Mouse (Mus musculus) gastrocnemius, postnatal 14 days (tissue): Measurements from ENCODE around the gene Gm3696. TPM values are rescaled to one million over a fixed set of nuclear protein-coding genes. Genes with fewer than 3 reads are reported as not detected.
"Not testable (repeated sequence)": the region's sequence is repeated elsewhere in the genome, so short reads cannot be mapped to it uniquely, and the experiment has no call there.

Source experiments
- DNase-seq: peaks from one replicate; pipeline ENCODE4 v3.0.0; 2021; ENCODE audit warnings: mixed read lengths
- intact Hi-C: fragments of 180-260 bp; cut with DNase I; formaldehyde crosslinking; loops from one replicate; pipeline ENCODE4 v1.15.1; 2025; ENCODE audit warnings: low total_unique reads
- long read RNA-seq, 2 experiments: library from polyadenylated mRNA; stranded (forward); transcript quantifications; one replicate each; pipeline ENCODE4 v2.0.0; 2021
- total RNA-seq, 2 experiments: library from RNA; stranded (reverse); gene quantifications; 2 replicates each; pipeline ENCODE4 v1.2.3; 2021

Gene Gm3696
- under 1 TPM in 1 of 2 experiments, not detected in 1; 0.64 TPM for total RNA-seq
- long read RNA-seq, experiment 1, result 0 reads
- long read RNA-seq, experiment 2, result 0 reads

- DNase-seq, intact Hi-C loops: not testable (repeated sequence)
Measured at GRCm38 (mm10) chr14:7100521-7100920, at the start of gene Gm3696. Gene Gm3696, minus strand, starts transcription at chr14:7100621.

- intact Hi-C loops, result not testable (repeated sequence)
Measured at GRCm38 (mm10) chr14:7125312-7125711, 24.9 kb upstream of the Gm3696 start, which contains the start of gene Gm6676. Gene Gm6676, minus strand, starts transcription at chr14:7125412.

GRCm38 (mm10) chr14:7105124-7105802, 4.8 kb upstream of the Gm3696 start:
- DNase-seq, intact Hi-C loops: not testable (repeated sequence)

More at GRCm38 (mm10) chr14:7125312-7125711, 24.9 kb upstream of the Gm3696 start, which contains the start of gene Gm6676:
- DNase-seq, result not testable (repeated sequence)

GRCm38 (mm10) chr14:7044870-7045269, 55.6 kb downstream of the Gm3696 start, which contains the start of gene Gm3685:
Gene Gm3685, minus strand, starts transcription at chr14:7044970.
- not testable (repeated sequence) for DNase-seq

More at GRCm38 (mm10) chr14:7044870-7045269, 55.6 kb downstream of the Gm3696 start, which contains the start of gene Gm3685:
- intact Hi-C loops, result not testable (repeated sequence)

Other genes with a start within 250 kb of the Gm3696 start
- under 1 TPM; 0.39 to 0.84 TPM for gene Gm3667, start 210.7 kb downstream of the Gm3696 start, total RNA-seq
- gene Gm6356, start 126.8 kb downstream of the Gm3696 start, total RNA-seq, result not detected
- under 1 TPM in 1 of 2 experiments, not detected in 1; 0.25 TPM for gene Gm10406, start 73.2 kb downstream of the Gm3696 start, total RNA-seq
- gene Gm3685, start 55.7 kb downstream of the Gm3696 start, total RNA-seq, result not detected
- not detected for gene Gm6676, start 24.8 kb upstream of the Gm3696 start, total RNA-seq
- gene Gm3512, start 73.9 kb upstream of the Gm3696 start, total RNA-seq, result under 1 TPM in 1 of 2 experiments, not detected in 1; 0.18 TPM
- not detected for gene Gm16434, start 93.9 kb upstream of the Gm3696 start, total RNA-seq
- not detected for gene Gm3727, start 164.1 kb upstream of the Gm3696 start, total RNA-seq
- under 1 TPM in 1 of 2 experiments, not detected in 1; 0.21 TPM for gene Gm3739, start 214.4 kb upstream of the Gm3696 start, total RNA-seq
- not detected for gene Gm5797, start 231.8 kb upstream of the Gm3696 start, total RNA-seq